Mouse (Mus musculus) CD4-positive, CD25-positive, alpha-beta regulatory T cell, adult 4 months (primary cell): ENCODE data around the gene Wapl. TPM values are rescaled to one million over a fixed set of nuclear protein-coding genes. Genes with fewer than 3 reads are reported as not detected.
A peak's percentile ranks its signal among the peaks of the same experiment; 100 is the strongest.

Experiments
- ATAC-seq: one replicate; pipeline ENCODE4 v1.8.0; 2017
- polyA plus RNA-seq, 2 experiments: library from polyadenylated mRNA; unstranded; fragments of 100-300 nt; shearing (Covaris generic); gene quantifications; one replicate each; pipeline ENCODE4 v1.2.1; 2017

Gene Wapl
- polyA plus RNA-seq, 2 experiments from 2014 or later: 49.1 to 49.9 TPM

DNA sequence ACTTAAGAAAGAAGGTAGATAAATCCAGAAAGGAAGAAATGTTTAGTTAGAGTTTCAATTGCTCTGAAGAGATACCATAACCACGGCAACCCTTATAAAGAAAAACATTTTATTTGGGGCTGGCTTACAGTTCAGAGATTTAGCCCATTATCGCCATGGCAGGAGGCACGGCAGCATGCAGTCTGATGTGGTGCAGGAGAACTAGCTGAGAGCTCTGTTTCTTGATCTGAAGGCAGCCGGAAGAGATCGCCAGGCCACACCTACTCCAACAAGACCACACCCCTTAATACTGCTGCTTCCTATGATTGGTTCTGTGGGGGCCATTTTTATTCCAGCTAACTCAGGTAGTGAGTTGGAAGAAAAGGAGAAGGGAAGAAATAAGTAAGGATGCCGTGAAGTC lies 100.5 kb downstream of the Wapl start:
- ATAC-seq: no peak

DNA sequence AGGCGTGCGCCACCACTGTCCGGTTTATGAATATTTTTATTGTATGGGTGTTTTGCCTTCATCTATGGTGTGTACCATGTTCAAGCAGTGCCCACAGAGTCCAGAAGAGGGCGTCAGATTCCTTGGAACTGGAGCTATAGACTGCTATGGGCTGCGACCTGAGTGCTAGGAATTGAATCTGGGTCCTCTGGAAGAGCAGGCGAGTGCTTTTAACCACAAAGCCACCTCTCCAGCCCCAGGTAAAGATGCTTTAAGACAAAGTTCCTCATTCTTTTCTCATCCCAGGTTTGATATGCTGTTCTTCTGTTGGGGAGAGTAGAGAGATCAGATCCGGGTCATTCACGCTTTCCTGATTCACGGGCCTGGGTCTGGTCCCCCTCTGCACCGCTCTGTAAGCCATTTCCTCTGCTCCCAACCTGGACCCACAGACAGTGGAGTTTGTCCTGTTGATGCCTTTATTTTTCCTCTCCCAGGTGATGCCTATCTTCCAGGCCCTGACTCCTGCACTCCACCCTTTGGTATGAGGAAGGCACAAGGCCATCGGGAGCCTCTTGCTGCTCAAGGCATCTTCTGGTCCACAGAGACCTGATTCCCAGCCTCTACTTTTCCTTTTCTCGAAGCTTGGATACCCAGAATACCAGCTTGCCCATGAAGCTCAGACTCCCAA lies 103.1 kb downstream of the Wapl start:
- no peak for ATAC-seq

DNA sequence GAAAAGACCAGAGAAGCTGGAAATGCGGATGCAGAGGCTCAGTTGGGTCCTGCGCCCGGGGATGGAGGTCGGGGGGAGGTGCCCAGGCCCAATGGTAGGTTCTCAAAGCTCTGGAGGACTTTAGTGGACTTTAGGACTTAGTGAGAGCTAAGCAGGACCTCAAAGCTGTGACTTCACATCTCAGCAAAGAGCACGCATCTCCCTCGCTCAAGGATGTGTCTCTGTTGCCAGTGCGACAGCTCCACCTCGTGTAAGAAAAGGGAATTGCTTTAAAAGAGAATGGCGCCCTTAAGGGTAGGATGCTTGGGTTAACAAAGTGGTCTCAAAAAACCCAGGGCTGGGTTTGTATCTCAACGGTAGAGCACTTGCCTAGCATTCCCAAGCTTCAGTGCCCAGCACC lies 104.1 kb downstream of the Wapl start:
- peak; percentile 86 for ATAC-seq

DNA sequence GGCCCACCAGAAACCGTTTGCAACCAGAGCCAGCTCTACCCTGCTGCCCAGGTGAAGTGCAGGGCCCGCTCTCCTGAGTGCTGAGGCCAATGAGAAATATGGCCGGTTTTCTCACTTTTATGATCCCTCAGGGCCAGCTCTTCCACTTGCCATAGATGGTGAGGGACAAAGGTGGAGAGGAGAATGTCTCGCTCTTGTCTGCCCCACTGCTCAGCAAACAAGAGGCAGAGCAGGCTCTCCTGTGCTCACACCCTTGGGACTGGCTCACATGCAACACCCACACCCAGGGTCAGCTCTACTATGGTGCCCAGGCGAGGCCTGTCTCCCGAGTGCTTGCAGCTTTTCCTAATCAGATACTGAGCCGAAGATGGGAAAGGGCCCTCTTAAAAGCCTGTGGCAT lies 105.0 kb downstream of the Wapl start:
- ATAC-seq: no peak

DNA sequence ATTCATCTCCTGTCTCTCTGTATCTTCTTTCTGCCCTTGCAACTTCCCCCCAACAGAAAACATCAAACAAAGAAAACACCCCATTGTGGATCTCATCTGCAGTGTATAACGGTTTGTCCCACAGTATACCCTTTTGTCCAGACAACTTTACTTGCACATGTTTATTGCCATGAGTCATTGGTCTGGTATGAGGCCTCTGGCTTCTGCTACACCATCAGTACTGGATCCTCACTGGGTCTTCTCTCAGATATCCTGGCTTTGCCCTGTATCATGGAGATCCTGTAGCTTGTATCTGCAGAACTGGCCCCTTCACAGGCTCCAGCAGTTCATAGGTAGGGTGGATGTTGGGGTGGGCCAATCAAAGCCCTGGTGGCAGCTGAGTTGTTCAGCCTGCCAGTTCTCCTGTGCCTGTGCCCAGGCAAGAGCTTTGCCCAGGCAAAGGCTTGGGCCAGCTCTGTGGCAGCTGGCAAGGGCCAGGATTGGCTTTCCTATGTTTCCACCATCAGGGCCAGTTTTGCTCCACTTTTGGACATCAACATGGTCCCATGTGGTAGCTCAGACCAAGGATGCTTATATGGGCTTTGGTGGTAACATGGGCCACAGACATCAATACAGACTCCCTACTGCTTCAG lies 119.8 kb downstream of the Wapl start:
- no peak for ATAC-seq

Other genes starting within 250 kb of the Wapl start
- under 1 TPM; 0.92 to 0.96 TPM for gene Bmpr1a, start 170.6 kb upstream of the Wapl start, polyA plus RNA-seq
- gene 9230112D13Rik, start 151.1 kb upstream of the Wapl start, polyA plus RNA-seq: not detected
- gene Ldb3, start 85.2 kb upstream of the Wapl start, polyA plus RNA-seq: not detected
- not detected for gene Opn4, start 73.8 kb upstream of the Wapl start, polyA plus RNA-seq
- not detected for gene Grid1, start 146.2 kb downstream of the Wapl start, polyA plus RNA-seq